Mouse (Mus musculus): ENCODE results near the gene Clec4g. TPM values are rescaled to one million over a fixed set of nuclear protein-coding genes. Genes with fewer than 3 reads are reported as not detected.
"Not testable (repeated sequence)": the region's sequence is repeated elsewhere in the genome, so short reads cannot be mapped to it uniquely, and the experiment has no call there.

Gene Clec4g
- not detected for total RNA-seq (2021)
- long read RNA-seq, experiment 1: 0 reads
- long read RNA-seq, experiment 2: 0 reads

DNA sequence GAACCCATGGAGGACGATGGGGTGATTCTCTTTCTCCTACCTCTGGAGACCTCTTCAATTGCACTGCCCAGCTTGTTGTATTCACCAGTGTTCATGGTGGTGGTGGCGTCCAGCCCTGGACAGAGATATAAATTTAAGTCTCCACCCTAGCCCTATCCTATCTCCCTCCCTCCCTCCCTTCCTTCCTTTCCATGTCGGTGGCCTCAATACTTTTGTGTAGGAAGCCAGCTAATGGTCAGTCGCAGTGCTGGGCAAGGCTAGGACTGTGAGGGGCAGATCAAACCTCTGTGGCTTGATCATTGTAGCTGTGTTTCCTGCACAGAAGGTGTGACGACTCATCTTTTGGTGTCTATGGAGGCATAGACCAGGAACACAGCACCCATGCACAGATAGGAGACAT is at the start of gene Clec4g:
Gene Clec4g, minus strand, starts transcription at position 101 of the 400 bp plus-strand sequence.
- no peak for DNase-seq (ENCODE audit: low spot score in 2 of 2)
- intact Hi-C loops (cut with DNase I): no loop called here

DNA sequence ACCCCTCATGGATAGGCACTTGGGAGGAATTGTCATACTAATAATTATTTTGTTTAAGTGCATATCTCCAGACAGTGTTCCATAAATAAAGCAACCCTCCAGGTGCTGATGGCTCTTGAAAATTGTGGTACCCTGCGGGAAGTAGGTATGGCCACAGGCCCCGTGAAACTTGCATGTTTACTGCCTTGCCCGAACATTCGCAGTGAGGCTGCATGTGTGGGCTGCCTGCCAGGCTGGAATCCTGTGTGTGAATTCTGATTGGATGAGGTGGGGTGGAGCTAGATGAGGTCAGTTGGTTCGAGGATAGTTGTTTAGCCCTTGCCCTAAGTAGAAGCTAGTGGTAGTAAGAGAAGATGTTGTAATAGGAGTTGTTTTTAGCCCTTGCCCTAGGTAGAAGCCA is 48.2 kb upstream of the Clec4g start:
- intact Hi-C loops (cut with DNase I); DNase-seq (ENCODE audit: low spot score in 2 of 2): not testable (repeated sequence)

DNA sequence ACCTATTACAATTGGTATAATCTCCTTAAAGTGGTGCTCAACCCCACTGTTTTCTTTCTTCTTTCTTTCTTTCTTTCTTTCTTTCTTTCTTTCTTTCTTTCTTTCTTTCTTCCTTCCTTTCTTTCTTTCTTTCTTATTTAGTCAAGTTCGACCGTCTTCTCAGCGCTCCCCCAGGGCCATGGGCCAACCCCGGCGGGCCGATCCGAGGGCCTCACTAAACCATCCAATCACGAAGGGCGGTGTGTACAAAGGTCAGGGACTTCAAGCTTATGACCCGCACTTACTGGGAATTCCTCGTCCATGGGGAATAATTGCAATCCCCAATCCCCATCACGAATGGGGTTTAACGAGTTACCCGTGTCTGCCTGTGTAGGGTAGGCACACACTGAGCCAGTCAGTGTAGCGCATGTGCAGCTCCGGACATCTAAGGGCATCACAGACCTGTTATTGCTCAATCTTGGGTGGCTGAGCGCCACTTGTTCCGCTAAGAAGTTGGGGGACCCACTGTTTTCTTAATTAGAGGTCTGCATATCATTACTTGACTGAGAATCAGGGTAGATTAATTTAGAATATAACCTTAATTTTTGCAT is 33.9 kb upstream of the Clec4g start:
- peak in 1 of 2 experiments; percentile 40 for DNase-seq (ENCODE audit: low spot score in 2 of 2)
- intact Hi-C loops (cut with DNase I): no loop called here

DNA sequence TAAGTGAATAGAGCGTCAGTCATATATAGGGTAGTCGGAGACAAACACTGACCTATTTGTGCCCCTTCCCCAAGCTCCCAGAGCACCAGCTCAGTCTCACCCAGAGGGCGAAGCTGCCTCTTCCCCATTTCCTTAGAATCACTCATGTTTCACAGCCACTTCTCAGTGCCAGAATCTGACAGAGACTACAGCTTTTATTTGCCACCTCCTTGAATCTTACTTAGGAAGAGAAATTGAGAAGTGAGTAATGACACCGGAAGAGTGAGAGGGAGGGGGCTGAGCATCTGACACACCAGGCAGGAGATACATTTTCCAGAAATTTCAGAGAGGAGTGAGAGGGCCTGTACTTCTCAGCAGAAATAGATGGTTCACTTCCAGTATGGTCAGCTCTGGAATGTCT is 28.3 kb upstream of the Clec4g start, which contains the start of gene Cd209a:
Gene Cd209a, minus strand, starts transcription at position 224 of the 400 bp plus-strand sequence.
- intact Hi-C loops (cut with DNase I): no loop called here

DNA sequence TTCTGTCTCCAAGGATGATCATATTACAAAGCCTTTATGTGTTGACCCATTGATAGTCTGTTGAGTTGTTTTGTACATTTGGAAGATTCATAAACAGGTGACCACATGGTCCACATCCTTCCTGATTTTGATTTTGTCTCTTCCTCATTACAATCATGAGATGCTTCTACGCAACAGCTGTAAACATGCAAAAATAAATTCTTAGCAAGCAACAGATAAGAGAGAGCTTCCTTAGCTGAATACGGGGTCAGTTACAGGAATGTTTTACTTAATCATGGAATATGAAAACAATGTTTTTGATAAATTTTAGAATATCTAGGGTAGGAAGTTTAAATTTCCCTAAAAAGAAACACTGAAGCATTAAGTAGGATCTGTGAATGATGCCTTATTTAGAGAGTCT is 16.5 kb upstream of the Clec4g start:
- DNase-seq (ENCODE audit: low spot score in 2 of 2): no peak
- intact Hi-C loops (cut with DNase I): no loop called here

More for the DNA sequence above, 28.3 kb upstream of the Clec4g start, which contains the start of gene Cd209a:
- DNase-seq (ENCODE audit: low spot score in 2 of 2): no peak

DNA sequence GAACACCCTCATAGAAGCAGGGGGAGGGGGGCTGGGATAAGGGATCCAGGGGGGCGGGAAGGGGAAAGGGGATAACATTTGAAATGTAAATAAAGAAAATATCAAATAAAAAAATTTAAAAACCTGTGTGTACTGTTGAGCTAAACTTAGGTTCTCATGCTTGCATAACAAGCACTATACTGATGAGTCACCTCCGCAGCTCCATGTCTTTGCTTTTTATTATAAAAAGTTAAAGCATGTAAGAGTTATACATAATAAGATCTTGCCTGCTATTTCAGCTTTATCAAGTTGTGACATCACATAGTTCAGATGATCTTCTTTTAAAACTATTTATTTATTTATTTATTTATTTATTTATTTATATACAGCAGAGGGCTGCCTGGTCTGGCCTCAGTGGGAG is 15.1 kb upstream of the Clec4g start:
- intact Hi-C loops (cut with DNase I): no loop called here
- DNase-seq (ENCODE audit: low spot score in 2 of 2): no peak

DNA sequence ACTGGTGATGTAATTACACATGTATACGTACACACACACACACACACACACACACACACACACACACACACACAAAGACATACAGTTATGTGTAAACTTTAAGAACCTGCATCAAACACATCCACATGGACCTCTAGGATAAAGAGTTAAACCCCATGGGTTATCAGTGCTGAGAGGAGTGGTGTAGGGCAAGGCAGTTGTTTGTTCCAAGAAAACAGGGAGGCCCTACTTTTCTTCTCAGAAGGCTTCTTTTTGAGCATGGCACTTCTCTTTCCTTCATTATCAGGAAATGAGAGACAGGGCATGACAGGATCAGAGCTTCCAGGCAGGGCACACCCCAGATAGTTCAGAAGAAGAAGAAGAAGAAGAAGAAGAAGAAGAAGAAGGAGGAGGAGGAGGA is 13.6 kb upstream of the Clec4g start:
- no peak for DNase-seq (ENCODE audit: low spot score in 2 of 2)
- intact Hi-C loops (cut with DNase I): no loop called here

DNA sequence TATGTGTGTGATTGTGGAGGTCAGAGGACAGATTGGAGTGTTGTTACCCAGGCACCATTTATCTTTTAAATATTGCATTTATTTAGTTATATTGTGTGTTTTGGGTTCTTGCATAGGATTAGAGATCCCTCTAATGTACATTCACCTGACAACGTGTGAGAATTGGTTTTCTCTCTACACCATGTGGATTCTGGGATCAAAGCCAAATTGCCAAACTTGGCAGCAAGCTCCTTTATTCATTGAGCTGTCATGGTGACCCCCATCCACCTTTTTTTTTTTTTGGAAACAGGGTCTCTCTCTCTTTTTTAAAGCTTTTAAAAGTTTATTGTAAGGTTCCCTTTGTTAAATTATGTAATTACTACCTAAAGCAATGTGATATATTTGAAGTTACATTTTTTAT is 590 bp upstream of the Clec4g start:
- intact Hi-C loops (cut with DNase I): no loop called here
- no peak for DNase-seq (ENCODE audit: low spot score in 2 of 2)

DNA sequence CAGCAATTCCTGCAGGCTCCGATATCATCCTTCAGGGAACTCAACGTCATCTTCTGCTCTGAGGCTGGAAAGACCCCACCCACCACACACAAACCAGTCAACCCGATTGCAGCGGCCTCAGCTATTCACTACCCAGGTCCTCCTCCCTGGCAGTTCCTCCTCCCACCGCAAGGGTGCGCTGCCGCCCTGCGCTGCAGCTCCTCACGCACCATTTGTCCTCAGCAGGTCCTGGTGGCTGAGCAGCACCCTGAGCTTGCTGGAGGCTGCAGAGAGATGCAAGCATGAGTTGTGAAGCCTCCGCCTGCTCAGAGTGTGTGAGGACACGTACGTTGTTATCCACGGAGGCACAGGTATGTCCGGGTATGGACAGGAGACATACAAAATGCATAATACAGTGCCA is 1.9 kb downstream of the Clec4g start:
- peak; percentile 66 for DNase-seq (ENCODE audit: low spot score in 2 of 2)
- intact Hi-C loops (cut with DNase I): loop anchor here (5.0 kb wide), 1 partner anchor 239 kb away; no protein-coding TSS in a partner anchor

DNA sequence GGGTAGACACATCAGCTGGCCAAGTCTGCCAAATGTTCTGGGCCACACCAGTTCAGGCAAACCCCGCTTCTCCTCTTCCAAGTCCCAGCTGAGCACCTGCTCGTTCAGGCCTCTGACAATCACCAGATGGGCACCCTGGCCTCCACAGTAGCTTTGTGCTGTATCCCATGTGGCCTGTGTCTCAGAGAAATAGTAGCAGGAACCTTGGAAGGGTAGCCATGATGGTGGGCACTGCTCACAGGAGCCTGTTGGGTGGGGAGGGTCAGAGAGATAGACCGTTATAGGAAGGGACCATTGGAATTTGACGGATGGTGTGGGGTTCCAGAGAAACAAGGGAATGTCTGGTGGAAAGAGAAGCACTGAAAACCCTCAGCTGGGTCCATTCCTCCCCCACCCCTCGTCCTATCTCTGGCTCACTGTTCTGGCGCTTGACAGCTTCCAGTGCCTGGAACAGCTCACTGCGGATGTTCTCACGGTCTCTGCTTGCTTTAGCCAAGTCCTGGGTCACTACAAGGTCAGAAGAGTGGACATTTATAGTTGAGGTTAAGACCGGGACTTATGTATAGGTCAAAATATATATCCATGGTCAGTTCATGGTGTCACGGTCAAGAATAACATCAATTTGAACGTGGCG is 3.0 kb downstream of the Clec4g start:
- intact Hi-C loops (cut with DNase I): loop anchor here (5.0 kb wide), 1 partner anchor 240 kb away; no protein-coding TSS in a partner anchor
- DNase-seq (ENCODE audit: low spot score in 2 of 2): no peak

DNA sequence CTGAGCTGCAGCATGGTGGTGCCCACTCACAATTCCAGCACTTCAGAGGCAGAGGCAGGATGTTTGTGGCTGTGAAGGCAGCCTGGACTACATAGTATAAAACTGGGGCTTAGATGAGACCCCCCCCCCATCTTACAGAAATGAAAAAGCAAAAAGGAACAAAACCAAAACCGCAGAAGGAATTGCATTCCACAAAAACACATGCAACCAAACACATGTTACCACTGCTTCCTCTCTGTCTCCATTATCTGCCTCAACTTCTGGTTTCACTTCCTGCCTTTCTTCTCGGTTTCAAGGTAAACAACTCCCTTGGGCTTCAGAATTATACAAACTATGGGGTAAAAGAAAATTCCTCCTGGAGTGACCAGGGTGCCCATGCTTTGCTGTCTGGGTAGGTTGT is 8.8 kb downstream of the Clec4g start:
- intact Hi-C loops (cut with DNase I): no loop called here
- DNase-seq (ENCODE audit: low spot score in 2 of 2): no peak

DNA sequence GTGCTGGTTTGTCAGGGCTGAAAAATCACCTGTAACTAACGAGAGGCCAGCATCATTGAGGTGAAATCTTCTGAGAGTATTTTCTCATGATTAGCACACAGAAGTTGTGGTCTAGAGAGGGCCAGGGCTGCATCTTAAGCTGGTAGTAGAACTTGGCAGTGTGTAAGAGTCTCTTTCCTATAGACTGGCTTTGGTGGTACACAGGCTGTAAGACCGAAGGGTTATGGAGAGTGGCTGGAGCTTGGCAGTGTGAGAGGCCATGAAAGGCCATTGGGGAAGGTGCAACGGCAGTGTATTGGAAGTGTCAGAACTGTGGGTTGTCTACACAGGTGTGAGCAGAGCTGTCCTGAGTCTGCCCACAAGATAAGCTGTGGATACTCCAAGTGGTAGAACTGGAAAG is 10.1 kb downstream of the Clec4g start:
- intact Hi-C loops (cut with DNase I): no loop called here
- no peak for DNase-seq (ENCODE audit: low spot score in 2 of 2)

DNA sequence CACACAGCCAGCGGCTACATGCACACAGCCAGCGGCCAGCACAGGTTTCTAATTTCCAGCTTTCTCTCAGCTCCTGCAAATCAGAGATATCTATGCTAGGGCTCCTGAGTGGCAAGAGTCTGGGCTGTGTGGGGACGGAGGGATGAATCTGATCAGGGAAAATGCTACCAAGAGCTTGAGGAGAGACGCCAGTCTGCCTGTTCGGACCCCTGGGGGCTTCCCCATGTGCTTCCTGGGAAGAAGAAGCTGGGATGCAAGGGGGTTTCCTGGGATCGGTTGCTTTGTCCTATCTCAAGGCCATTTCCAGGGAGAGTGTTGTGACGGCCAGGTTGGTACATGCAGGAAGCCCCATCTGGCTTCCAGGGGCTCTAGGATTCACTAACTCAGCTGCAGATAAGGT is 12.8 kb downstream of the Clec4g start:
- intact Hi-C loops (cut with DNase I): no loop called here
- no peak for DNase-seq (ENCODE audit: low spot score in 2 of 2)

DNA sequence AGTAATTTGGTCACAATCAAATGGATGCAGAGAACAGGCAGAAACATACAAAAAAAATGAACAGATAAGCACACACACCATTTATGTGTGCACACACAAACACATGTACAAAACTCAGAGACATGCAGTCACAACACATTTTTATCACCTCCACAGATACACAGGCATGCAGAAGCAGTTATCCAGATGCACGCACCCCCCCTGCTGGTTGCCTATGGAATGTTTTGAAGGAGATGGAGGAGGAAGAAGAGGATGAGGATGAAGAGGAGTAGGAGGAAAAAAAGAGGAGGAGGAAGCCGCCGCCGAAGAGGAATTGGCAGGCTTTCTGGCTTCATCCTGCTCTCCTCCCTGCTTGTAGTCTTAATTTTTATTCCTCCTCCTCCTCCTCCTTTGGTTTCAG is 14.7 kb downstream of the Clec4g start:
- peak in 1 of 2 experiments; percentile 24 for DNase-seq (ENCODE audit: low spot score in 2 of 2)
- intact Hi-C loops (cut with DNase I): no loop called here

DNA sequence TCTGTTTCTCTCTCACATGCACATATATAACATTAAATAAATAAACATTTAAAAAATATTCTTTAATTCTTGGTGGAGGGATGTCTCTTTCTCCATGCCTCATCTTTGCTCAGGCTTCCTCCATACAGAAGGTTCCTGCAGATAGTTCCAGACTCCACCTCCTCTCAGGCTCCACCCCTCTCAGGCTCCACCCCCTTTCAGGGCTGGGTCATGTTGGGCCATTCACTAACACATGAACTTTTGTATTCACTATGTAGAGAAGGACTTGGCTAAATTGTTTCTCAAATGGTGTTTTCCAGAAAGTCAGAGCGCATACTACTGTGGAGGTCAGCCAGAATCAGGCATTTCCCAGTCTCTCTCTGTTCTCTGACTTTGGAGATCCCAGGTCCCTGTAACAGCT is 19.0 kb downstream of the Clec4g start:
- DNase-seq (ENCODE audit: low spot score in 2 of 2): no peak
- intact Hi-C loops (cut with DNase I): no loop called here

DNA sequence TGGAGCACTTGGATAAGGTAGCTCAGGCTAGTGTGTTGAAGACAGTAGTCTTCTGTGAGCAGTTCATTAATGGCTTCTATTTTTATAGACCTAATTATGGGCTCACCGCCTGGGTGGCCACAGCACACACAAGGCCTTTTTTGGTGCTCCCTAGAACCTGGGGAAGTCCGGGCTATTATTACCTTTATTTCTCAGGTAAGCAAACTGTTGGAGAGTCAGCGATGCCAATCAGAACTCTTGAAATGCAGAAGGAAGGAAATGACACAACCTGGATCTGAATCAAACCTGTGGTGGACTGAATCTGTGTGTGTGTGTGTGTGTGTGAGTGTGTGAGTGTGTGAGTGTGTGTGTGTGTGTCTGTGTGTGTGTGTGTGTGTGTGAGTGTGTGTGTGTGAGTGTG is 26.3 kb downstream of the Clec4g start, which contains the start of gene Fcer2a:
Gene Fcer2a, minus strand, starts transcription at position 55 of the 400 bp plus-strand sequence.
- intact Hi-C loops (cut with DNase I): no loop called here
- DNase-seq (ENCODE audit: low spot score in 2 of 2): no peak

DNA sequence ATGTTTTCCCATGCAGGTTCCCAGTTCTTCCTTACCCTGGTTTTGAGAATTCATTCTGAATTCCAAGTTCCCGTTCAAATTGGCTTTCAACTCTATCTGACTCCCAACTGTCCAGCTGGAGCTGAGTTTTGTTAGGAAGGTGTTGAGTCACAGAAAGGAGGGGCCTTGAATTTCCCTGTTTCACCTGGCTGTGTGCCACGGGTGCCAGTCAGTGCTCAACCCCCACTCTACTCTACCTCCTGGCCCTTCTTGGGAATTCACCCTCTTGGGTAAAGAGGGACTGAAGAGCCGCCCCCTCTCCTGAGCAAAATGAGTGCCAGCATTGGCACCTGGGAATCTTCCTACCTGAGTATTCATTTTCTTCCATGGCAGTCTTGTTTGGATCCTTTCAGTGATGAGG is 29.7 kb downstream of the Clec4g start:
- intact Hi-C loops (cut with DNase I): no loop called here
- DNase-seq (ENCODE audit: low spot score in 2 of 2): no peak

DNA sequence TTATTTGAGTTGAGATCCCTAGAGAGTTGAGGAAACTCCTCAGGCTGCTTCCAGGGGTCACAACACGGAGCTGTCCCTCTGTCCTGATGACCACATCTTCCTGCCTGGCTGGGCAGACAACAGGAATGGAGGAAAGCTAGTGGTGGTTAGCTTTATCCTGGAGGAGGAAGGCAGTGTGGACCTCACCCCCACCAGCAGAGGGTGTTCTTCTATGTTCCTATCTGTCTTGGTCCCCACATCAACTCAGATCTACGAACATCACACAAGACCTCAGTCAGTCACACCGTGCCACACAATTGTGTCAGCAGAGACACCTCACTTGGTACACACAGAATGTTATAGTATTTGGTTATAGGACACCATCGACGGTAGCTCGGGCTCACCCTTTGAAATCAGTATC is 32.9 kb downstream of the Clec4g start:
- intact Hi-C loops (cut with DNase I): no loop called here

DNA sequence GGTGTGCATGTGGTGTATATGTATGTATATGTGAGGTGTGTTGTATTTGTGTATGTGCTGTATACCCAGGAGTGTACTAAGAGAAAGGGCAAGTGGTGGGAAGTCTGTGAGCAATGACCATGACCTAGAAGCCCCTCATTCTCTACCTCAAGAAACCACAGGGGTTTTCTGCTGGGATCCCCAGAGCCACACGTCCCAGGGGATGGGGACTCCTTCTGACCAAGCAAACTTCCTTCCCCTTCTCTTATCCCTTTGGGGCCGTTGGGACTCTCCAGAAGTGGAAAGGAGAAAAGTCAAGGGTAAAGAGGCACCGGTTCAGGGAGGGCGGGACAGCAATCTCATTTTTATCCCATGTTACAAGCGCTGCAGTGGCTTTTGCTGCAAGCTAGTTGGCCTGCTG is 35.0 kb downstream of the Clec4g start:
- intact Hi-C loops (cut with DNase I): no loop called here
- DNase-seq (ENCODE audit: low spot score in 2 of 2): no peak

More for the DNA sequence above, 32.9 kb downstream of the Clec4g start:
- no peak for DNase-seq (ENCODE audit: low spot score in 2 of 2)

DNA sequence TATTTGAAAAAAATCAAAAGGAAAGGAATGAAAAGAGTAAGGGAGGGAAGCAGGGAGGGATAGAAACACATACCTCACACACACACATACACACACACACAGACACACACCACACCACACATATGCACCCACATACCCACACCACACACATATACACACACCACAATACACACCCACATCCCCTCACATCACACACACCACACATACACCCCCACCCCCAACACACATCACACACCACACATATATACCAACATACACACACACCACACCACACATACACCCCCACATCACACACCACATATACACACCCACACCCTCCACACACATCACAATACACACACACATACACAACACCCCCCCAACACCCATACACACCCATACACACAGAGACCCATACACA is 35.9 kb downstream of the Clec4g start:
- no peak for DNase-seq (ENCODE audit: low spot score in 2 of 2)

More for the DNA sequence above, 35.9 kb downstream of the Clec4g start:
- intact Hi-C loops (cut with DNase I): no loop called here

Measured in left cerebral cortex, postnatal 14 days (tissue).